Mouse (Mus musculus): ENCODE results near the gene Olfr187.

Gene Olfr187

DNA sequence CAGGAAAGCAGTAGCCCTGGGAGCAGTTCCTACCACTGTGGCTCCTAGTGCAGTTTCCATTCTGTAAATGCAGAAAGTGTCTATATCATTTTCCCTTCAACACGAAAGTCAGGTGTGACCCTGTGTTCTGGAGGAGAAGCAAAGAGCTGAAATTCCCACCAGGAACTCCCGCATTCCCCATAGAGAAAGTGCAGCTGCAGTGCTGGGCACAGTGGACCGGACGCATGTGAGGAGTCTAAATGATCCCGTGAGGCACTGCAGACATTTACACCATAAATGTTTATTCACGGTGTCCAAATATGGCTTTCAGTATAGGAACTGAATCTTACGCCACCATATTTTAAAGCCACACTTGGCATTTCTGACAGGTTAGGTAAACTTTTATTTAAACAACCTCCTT is at the start of gene Olfr187:
Gene Olfr187, minus strand, starts transcription at position 58 of the 400 bp plus-strand sequence.
- TF ChIP-seq GATA4 (IDR thresholded peaks at IDR 0.05; ENCODE audit: insufficient replicate concordance, low read length) = no peak

DNA sequence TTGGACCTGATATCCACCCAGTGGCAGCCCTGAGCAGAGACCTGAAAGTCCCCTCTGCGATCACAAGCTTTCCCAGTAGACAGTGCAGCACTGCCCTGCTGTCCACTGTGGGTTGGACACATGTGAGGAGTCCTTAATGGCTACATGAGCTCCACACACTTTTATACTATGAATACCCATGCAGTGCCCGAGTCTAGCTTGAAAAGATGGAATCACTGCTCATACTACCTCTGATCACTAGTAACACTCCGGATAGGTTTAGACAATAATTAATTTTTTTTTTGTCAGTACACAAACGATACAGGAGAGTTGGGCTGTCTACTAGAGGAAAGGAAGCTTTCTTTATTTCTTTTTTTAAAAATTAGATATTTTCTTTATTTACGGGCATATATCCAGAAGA is 38.3 kb upstream of the Olfr187 start, which contains the start of gene Olfr190:
Gene Olfr190, minus strand, starts transcription at position 101 of the 400 bp plus-strand sequence.
- TF ChIP-seq GATA4 (IDR thresholded peaks at IDR 0.05; ENCODE audit: insufficient replicate concordance, low read length) = no peak

DNA sequence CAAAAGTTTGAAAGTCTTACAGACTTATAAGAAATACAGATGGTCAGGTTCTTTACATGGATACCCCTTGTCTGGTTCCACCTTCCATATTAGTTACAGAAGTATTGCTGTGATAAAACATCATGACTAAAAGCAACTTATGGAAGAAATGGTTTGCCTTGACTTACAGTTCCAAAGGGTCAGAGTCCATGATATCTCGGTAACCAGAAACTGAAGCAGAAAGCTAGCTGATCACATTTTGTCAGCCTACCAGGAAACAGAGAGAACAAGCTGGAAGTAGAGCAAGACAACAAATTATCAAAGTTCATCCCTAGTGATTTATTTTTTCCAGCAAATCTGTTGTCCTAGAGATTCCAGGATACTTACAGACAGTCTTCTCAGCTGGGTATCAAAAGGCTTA is 34.0 kb upstream of the Olfr187 start:
- no peak for TF ChIP-seq GATA4 (IDR thresholded peaks at IDR 0.05; ENCODE audit: insufficient replicate concordance, low read length)

DNA sequence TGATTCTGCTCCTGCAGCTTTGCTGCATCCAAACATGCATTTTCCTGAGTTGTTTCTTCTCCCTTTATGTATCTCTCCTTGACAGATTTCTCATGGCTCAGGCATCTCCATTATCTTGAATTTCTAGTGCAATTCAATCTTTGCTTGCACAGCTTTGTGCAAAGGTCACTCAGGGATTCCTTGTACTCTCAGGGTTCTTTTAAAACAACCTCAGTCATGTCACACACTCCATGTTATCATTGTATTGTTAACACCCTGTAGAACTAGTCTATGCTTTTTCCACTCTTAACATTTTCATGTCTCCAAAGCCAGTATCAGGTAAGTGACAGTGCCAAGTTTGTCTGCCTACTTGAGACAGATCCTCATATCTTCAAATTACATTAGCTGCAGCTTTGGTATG is 32.2 kb upstream of the Olfr187 start:
- TF ChIP-seq GATA4 (IDR thresholded peaks at IDR 0.05; ENCODE audit: insufficient replicate concordance, low read length) = no peak

DNA sequence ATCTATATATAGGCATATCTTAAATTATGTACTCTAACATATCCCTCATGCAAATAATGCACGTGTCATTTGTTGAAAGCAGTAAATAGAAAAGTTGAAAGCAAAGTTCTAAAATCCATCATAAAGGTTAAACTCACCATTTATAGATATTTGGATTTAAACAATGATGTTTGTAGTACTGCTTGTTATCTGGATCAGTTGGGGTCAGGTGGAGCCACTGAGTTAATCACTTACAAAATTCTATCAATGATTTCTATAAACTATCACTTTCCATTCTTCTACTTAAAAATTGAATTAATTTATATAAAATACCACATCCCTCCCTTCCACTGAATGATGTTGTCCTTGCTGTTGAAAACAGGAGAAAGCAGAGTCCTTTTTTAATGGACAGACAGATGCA is 9.3 kb upstream of the Olfr187 start:
- no peak for TF ChIP-seq GATA4 (IDR thresholded peaks at IDR 0.05; ENCODE audit: insufficient replicate concordance, low read length)

DNA sequence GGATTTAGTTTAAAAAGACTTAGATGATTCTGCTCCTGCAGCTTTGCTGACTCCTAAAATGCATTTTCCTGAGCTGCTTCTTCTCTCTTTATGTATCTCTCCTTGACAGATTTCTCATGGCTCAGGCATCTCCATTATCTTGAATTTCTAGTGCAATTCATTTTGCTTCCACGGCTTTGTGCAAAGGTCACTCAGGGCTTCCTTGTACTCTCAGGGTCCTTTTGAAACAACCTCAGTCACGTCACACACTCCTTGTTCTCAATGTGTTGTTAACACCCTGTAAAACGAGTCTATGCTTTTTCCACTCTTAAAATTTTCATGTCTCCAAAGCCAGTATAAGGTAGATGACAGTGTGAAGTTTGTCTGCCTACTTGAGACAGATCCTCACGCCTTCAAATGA is 8.0 kb upstream of the Olfr187 start:
- no peak for TF ChIP-seq GATA4 (IDR thresholded peaks at IDR 0.05; ENCODE audit: insufficient replicate concordance, low read length)

DNA sequence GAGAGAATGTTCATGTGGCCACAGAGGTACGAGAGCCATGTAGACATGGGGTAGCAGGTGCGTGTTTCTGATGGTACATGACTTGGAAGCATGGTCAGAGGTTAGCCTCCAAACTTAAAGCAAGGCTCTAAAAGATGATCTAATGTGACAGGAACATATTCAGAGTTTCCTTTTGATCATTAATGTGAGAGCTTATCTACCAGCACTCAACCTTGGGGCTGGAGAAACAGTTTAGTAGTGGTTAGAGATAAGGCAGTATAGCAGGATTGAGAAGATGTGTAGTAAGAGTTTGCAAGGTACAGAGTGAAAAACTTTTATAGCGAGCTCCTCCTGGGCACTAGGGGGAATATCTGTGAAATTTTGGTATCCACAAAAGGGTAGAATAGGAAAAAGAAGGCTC is 6.3 kb upstream of the Olfr187 start:
- no peak for TF ChIP-seq GATA4 (IDR thresholded peaks at IDR 0.05; ENCODE audit: insufficient replicate concordance, low read length)

DNA sequence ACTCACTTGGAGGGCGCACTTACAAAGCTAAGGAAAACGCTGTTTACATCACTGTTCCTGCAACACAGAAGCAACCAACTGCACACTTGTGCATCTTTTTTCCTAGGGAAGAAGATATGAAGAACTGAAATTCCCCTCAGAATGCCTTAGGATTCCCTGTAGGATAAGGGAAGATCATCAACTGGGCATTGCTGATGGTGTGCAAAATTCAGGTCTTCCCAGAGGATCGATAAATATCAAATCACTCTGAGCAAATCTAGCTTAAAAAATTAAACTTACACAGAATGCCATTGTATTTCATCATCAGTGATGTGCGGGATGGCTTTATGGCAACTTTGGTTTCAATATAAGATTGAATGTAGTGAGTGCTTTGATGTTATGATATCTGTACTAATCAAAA is 9.4 kb downstream of the Olfr187 start, which contains the start of gene Olfr186:
Gene Olfr186, minus strand, starts transcription at position 101 of the 400 bp plus-strand sequence.
- no peak for TF ChIP-seq GATA4 (IDR thresholded peaks at IDR 0.05; ENCODE audit: insufficient replicate concordance, low read length)

DNA sequence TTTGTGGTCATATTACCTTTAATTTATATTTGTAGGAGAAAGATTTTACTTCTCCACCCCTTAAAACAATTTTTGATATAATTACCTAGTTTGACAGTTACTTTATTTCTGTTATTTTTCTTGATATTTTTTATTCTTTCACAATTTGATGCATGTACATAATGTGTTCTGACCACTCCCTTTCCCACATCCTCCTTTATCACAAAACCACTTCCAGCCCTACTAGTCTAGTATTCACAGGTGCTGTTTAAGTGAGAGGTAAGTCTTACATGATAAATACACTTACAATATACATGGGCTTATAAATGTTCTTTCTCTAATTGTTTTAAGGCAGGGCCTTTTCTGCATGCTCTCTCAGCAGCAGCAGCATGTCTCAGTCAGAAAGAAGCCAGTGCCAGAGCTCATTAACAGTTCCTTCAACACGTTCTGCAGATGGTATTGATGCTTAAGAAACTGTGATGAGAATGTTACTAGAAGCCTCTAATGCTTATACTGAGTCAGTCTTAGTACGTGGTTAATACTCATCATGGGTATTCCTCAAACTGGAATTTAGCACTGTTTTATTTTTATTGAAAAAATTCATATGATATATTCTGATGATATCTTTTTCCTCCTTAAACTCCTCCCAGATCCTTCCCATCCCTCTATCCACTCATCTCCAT is 26.1 kb downstream of the Olfr187 start:
- TF ChIP-seq GATA4 (IDR thresholded peaks at IDR 0.05; ENCODE audit: insufficient replicate concordance, low read length) = no peak

DNA sequence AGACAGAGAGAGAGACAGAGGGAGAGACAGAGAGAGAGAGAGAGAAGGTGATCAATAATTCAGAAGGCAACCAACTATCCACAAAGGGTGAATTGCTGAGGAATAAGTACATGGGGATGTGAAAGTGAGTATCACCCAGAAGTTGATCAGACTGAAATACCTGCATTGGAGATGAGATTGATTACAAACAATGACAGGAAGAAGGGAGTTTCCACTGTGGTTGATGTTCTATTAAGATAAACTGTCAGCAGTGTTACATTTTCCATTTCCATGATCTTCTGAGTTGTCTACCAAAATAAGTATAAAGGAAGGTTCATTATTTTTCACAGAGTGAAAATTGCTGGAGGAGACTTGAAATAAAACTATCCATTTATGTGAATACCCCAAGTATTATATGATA is 32.4 kb downstream of the Olfr187 start:
- no peak for TF ChIP-seq GATA4 (IDR thresholded peaks at IDR 0.05; ENCODE audit: insufficient replicate concordance, low read length)

DNA sequence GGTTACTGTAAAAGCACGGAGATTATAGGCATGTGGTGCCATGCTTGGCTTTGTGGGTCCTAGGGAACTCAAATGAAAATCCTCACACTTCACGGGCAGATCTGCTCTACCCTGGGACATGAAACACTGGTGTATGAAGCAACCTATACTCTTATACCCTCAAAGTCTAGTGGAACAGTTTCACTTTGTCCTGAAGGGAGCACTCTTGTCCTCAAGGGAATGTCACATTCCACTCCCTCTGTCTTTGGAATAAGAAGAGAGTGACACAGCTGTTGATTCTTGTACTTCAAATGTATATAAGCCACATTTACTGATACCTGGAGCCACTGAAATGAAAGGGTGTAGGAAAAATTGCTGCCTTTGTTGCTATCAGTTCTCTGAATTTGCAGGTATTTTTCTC is 44.5 kb downstream of the Olfr187 start, which contains the start of gene Olfr183:
Gene Olfr183, plus strand, starts transcription at position 301 of the 400 bp plus-strand sequence.
- TF ChIP-seq GATA4 (IDR thresholded peaks at IDR 0.05; ENCODE audit: insufficient replicate concordance, low read length) = no peak

Measured in liver, adult (tissue).